Mouse (Mus musculus) mature B cell (primary cell): ENCODE results near the gene Mettl17.

ENCODE experiments used
- in situ Hi-C: fragments of 300-500 bp; cut with MboI; formaldehyde crosslinking; loops from 2 replicates; pipeline ENCODE4 v1.14.3; 2019

Mettl17 gene

DNA sequence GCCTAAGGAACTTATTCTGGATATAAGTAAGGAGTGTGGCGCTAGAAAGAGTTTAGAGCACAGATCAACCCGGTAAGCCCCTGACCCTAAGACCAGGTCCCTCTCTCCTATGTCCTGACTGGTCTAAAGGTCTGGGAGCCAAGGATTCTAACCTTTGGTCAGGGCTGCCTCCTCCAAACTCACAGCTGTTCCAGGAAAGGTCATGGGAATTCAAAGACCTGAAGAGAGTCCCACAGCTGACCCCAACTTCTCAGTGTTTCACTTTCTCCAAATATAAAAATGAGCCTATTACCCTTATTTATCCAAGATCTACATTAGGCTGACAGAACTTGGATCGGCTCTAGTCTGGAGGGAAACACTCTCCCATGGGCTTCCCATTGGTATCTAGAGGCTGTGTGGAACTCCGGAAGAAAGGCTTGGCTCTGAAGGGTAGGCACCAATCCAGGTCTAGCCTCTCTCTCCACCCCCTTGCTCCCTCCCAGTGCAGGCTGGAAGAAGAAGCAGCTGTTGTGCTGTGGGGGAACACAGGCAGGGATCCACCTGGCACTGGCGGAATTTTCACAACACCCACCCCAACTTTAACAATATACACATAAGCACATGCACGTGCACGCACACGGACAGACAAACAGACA is 44.8 kb downstream of the Mettl17 start:
- in situ Hi-C loops: no loop called here

GRCm38 (mm10) chr14:51929968-51930367 is 45.3 kb downstream of the Mettl17 start:
- in situ Hi-C loops: no loop called here

GRCm38 (mm10) chr14:51930824-51931223 is 46.2 kb downstream of the Mettl17 start:
- in situ Hi-C loops: no loop called here

DNA sequence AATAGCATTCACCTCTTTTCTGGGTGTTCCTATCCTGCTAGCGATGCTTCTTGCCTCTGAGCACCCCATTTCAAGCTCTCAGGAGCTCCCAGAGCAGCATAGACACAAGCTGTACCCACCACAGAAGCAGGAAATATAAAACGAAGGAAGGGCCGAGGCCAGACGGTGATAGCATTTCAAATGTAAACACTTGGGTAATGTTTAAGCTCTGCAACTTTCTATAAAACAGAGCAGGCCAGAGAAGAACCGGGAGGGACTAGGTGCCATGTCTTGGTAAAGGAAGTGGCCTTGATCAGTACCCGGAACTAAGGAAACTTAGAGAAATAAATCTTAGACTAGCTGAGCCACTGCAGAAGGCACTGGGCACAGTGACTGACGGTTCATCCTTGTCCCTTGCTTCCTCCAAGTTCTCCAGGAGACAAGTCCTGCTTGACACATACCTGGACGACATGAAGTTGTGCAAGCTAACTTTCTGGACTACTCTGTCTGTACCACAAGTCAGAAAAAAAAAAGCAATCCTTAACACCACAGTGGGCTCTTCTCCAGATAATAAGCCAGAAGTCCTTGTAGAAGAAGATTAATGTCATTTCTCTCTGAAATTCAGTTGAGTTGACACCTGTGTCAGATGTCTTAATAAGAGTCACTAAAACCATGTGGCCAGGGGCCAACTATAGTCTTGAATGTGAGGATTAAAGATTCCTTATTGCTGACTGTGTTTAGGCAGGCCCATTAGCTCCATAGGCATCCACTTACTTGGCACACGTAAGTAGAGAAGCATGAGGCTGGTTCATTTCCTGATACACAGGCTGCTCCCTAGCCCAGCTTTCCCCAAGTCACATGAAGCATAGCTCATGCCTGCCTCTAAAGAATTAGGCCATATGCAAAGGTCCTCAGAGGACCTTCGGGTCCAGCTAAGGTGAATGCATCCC is 47.7 kb downstream of the Mettl17 start:
- in situ Hi-C loops: no loop called here

- in situ Hi-C loops: no loop called here
These were observed 54.4 kb downstream of the Mettl17 start for GRCm38 (mm10) chr14:51939005-51939404.

- in situ Hi-C loops: no loop called here
These were observed 56.4 kb downstream of the Mettl17 start for GRCm38 (mm10) chr14:51940944-51941560.

DNA sequence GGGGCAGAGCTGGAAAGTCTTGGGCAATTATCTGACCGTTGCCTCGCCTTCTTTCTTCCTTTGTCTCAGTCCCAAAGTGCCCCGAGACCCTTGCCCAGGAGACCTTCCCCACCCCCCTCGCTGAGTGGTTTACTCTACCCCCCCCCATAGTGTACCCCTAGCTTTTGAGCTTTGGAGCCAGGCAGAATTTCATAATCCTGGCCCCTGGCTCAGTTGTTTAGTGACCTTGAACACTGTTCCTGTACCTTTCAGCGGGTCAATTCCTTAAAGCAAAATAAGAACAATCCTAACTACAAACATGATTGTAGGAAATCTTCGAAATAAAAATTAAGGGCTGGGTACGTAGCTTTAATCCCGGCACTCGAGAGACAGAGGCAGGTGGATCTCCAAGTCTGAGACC is 56.9 kb downstream of the Mettl17 start:
- in situ Hi-C loops: no loop called here

- in situ Hi-C loops: no loop called here
These were observed 57.6 kb downstream of the Mettl17 start for GRCm38 (mm10) chr14:51942236-51942635.
